Mouse (Mus musculus): ENCODE measurements at regions not wholly inside any gene's neighbourhood (a gene's known extent, or its start where the extent isn't known, plus 50 kb on each side); places are given as distances from the start of the nearest gene placed in this dataset.

GRCm38 (mm10) chr1:164631679-164632078 lies 164.8 kb upstream of the Dpt start:
- peak; percentile 39 to 54 for DNase-seq (ENCODE audit: low spot score in 2 of 2)

- DNase-seq (ENCODE audit: low spot score in 2 of 2): no peak
Observed at GRCm38 (mm10) chr1:164628840-164629239, 167.6 kb upstream of the Dpt start.

- DNase-seq (ENCODE audit: low spot score in 2 of 2): no peak
Observed at GRCm38 (mm10) chr1:164622946-164623345, 164.8 kb upstream of the Atp1b1 start.

- no peak for DNase-seq (ENCODE audit: low spot score in 2 of 2)
Observed at GRCm38 (mm10) chr1:164622417-164622816, 164.3 kb upstream of the Atp1b1 start.

- no peak for DNase-seq (ENCODE audit: low spot score in 2 of 2)
Observed at GRCm38 (mm10) chr1:164620129-164620528, 162.0 kb upstream of the Atp1b1 start.

- DNase-seq (ENCODE audit: low spot score in 2 of 2): peak; percentile 20 to 25
Observed at GRCm38 (mm10) chr1:164617871-164618270, 159.7 kb upstream of the Atp1b1 start.

- DNase-seq (ENCODE audit: low spot score in 2 of 2): no peak
Observed at GRCm38 (mm10) chr1:164607061-164607460, 148.9 kb upstream of the Atp1b1 start.

GRCm38 (mm10) chr1:164606141-164606754 lies 148.1 kb upstream of the Atp1b1 start:
- DNase-seq (ENCODE audit: low spot score in 2 of 2): no peak

- DNase-seq (ENCODE audit: low spot score in 2 of 2): no peak
Observed at GRCm38 (mm10) chr1:164603433-164603832, 145.3 kb upstream of the Atp1b1 start.

- DNase-seq (ENCODE audit: low spot score in 2 of 2): no peak
Observed at GRCm38 (mm10) chr1:164602568-164602967, 144.4 kb upstream of the Atp1b1 start.

GRCm38 (mm10) chr1:164590205-164590613 lies 132.1 kb upstream of the Atp1b1 start:
- DNase-seq (ENCODE audit: low spot score in 2 of 2): peak; percentile 20 to 34

GRCm38 (mm10) chr1:164586066-164586989 lies 128.2 kb upstream of the Atp1b1 start:
- peak; percentile 79 to 80 for DNase-seq (ENCODE audit: low spot score in 2 of 2)

GRCm38 (mm10) chr1:164576856-164577489 lies 118.8 kb upstream of the Atp1b1 start:
- peak; percentile 73 to 76 for DNase-seq (ENCODE audit: low spot score in 2 of 2)

GRCm38 (mm10) chr1:164573639-164574038 lies 115.5 kb upstream of the Atp1b1 start:
- DNase-seq (ENCODE audit: low spot score in 2 of 2): no peak

- no peak for DNase-seq (ENCODE audit: low spot score in 2 of 2)
Observed at GRCm38 (mm10) chr1:164572183-164572582, 114.0 kb upstream of the Atp1b1 start.

GRCm38 (mm10) chr1:164571496-164572078 lies 113.4 kb upstream of the Atp1b1 start:
- no peak for DNase-seq (ENCODE audit: low spot score in 2 of 2)

GRCm38 (mm10) chr1:164564847-164565246 lies 106.7 kb upstream of the Atp1b1 start:
- DNase-seq (ENCODE audit: low spot score in 2 of 2): no peak

GRCm38 (mm10) chr1:164559546-164560228 lies 101.5 kb upstream of the Atp1b1 start:
- DNase-seq (ENCODE audit: low spot score in 2 of 2): no peak

- DNase-seq (ENCODE audit: low spot score in 2 of 2): no peak
Observed at GRCm38 (mm10) chr1:164552658-164553057, 94.5 kb upstream of the Atp1b1 start.

- DNase-seq (ENCODE audit: low spot score in 2 of 2): no peak
Observed at GRCm38 (mm10) chr1:164551019-164551418, 92.9 kb upstream of the Atp1b1 start.

GRCm38 (mm10) chr1:164550596-164550995 lies 92.4 kb upstream of the Atp1b1 start:
- no peak for DNase-seq (ENCODE audit: low spot score in 2 of 2)

Measured in right cerebral cortex, adult 2 months (tissue).